Mouse (Mus musculus): ENCODE measurements around the gene 4930544D05Rik. TPM values are rescaled to one million over a fixed set of nuclear protein-coding genes. Genes with fewer than 3 reads are reported as not detected.

Gene 4930544D05Rik
- polyA plus RNA-seq, 1 experiment from 2014 or later: not detected

DNA sequence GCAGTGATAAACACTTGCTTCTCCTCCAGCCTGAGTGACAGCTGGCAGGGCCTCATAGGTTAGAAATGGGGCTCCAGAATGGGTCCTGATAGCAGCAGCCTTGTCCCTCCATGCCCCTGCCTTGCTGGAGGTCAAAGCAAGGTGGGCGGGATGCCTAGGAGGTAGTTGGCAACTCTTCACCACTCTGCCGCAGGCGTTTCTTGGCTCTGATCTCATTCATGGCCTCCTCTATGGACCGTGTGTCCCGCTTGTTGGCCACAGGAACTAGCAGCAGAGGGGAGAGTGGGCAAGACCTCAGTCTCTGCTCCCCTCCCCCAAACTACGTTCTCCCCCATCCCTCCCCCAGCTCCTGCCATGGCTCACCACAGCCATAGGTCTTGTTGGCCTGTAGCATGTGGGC lies 48.3 kb downstream of the 4930544D05Rik start:
- H3K9ac ChIP-seq: no peak overlapping the region
- peaks cover 14% of the 10 kb centered on the region for H3K4me1 ChIP-seq
- peaks cover 68% of the 10 kb centered on the region for H3K36me3 ChIP-seq
- no peaks in the 10 kb centered on the region for H3K27me3 ChIP-seq
- no peaks in the 10 kb centered on the region for H3K9me3 ChIP-seq
- H3K27ac ChIP-seq: no peak overlapping the region
- H3K4me3 ChIP-seq: no peak overlapping the region
- WGBS: 91% methylated on average over 6 of the region's 6 CpGs
- ATAC-seq (ENCODE audit: low FRiP score, low read depth): no peak
- H3K4me2 ChIP-seq (replicated peaks): no peak overlapping the region

DNA sequence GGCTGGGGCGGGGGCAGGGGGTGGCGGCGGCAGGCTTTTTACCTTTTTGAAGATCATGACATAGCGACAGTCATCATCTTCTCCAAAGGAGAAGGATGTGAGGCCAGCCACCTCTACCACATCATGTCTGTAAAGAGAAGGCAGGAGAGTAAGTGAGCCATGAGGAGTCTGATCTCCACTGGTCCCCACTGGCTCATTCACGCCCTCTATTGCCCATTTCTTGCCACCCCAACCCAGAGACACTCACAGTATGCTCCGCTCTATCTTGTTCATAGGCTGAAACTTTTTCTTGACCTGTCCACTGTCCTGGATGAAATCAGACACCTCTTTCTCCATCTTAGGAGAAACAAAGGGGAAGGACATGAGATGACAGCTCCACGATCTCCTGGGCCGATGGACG lies 49.1 kb downstream of the 4930544D05Rik start:
- WGBS: 94% methylated on average over 9 of the region's 9 CpGs
- peaks cover 68% of the 10 kb centered on the region for H3K36me3 ChIP-seq

More for the DNA sequence above, 49.1 kb downstream of the 4930544D05Rik start:
- no peak overlapping the region for H3K4me2 ChIP-seq (replicated peaks)
- H3K27me3 ChIP-seq: no peaks in the 10 kb centered on the region
- no peaks in the 10 kb centered on the region for H3K9me3 ChIP-seq
- no peak overlapping the region for H3K27ac ChIP-seq
- H3K4me3 ChIP-seq: no peak overlapping the region
- no peak overlapping the region for H3K9ac ChIP-seq
- ATAC-seq (ENCODE audit: low FRiP score, low read depth): no peak
- peaks cover 13% of the 10 kb centered on the region for H3K4me1 ChIP-seq

Other genes with a start within 250 kb of the 4930544D05Rik start
- gene Pelp1, start 205.8 kb upstream of the 4930544D05Rik start, polyA plus RNA-seq (2015; fragmentation: Nextera tagmentation; extraction: Ambion mirVana): 40.0 and 41.8 TPM in 2 replicates
- 22.8 and 24.1 TPM in 2 replicates for gene Arrb2, start 183.2 kb upstream of the 4930544D05Rik start, polyA plus RNA-seq (2015; fragmentation: Nextera tagmentation; extraction: Ambion mirVana)
- 42.4 and 45.9 TPM in 2 replicates for gene Med11, start 163.9 kb upstream of the 4930544D05Rik start, polyA plus RNA-seq (2015; fragmentation: Nextera tagmentation; extraction: Ambion mirVana)
- 0.62 and 0.75 TPM in 2 replicates for gene Zmynd15, start 156.4 kb upstream of the 4930544D05Rik start, polyA plus RNA-seq (2015; fragmentation: Nextera tagmentation; extraction: Ambion mirVana)
- gene Cxcl16, start 155.9 kb upstream of the 4930544D05Rik start, polyA plus RNA-seq (2015; fragmentation: Nextera tagmentation; extraction: Ambion mirVana): 2.7 and 3.9 TPM in 2 replicates
- gene Tm4sf5, start 110.6 kb upstream of the 4930544D05Rik start, polyA plus RNA-seq (2015; fragmentation: Nextera tagmentation; extraction: Ambion mirVana): 0.29 and 0.74 TPM in 2 replicates
- gene Vmo1, start 101.2 kb upstream of the 4930544D05Rik start, polyA plus RNA-seq (2015; fragmentation: Nextera tagmentation; extraction: Ambion mirVana): 0.31 and 0.41 TPM in 2 replicates
- gene Gltpd2, start 96.7 kb upstream of the 4930544D05Rik start, polyA plus RNA-seq (2015; fragmentation: Nextera tagmentation; extraction: Ambion mirVana): 0.43 and 0.92 TPM in 2 replicates
- gene Psmb6, start 90.5 kb upstream of the 4930544D05Rik start, polyA plus RNA-seq (2015; fragmentation: Nextera tagmentation; extraction: Ambion mirVana): 828 and 869 TPM in 2 replicates
- not detected in 2 replicates for gene Gm40193, start 82.9 kb upstream of the 4930544D05Rik start, polyA plus RNA-seq (2015; fragmentation: Nextera tagmentation; extraction: Ambion mirVana)
- gene Pld2, start 75.8 kb upstream of the 4930544D05Rik start, polyA plus RNA-seq (2015; fragmentation: Nextera tagmentation; extraction: Ambion mirVana): 4.5 and 5.7 TPM in 2 replicates
- 14.1 and 15.5 TPM in 2 replicates for gene Mink1, start 53.0 kb upstream of the 4930544D05Rik start, polyA plus RNA-seq (2015; fragmentation: Nextera tagmentation; extraction: Ambion mirVana)
- not detected in 2 replicates for gene Chrne, start 3.4 kb downstream of the 4930544D05Rik start, polyA plus RNA-seq (2015; fragmentation: Nextera tagmentation; extraction: Ambion mirVana)
- gene Gp1ba, start 23.3 kb downstream of the 4930544D05Rik start, polyA plus RNA-seq (2015; fragmentation: Nextera tagmentation; extraction: Ambion mirVana): 0.18 and 0.22 TPM in 2 replicates
- 120 and 129 TPM in 2 replicates for gene Rnf167, start 31.4 kb downstream of the 4930544D05Rik start, polyA plus RNA-seq (2015; fragmentation: Nextera tagmentation; extraction: Ambion mirVana)
- 165 and 173 TPM in 2 replicates for gene Slc25a11, start 31.6 kb downstream of the 4930544D05Rik start, polyA plus RNA-seq (2015; fragmentation: Nextera tagmentation; extraction: Ambion mirVana)
- 1,638 and 1,674 TPM in 2 replicates for gene Pfn1, start 38.8 kb downstream of the 4930544D05Rik start, polyA plus RNA-seq (2015; fragmentation: Nextera tagmentation; extraction: Ambion mirVana)
- gene Eno3, start 41.4 kb downstream of the 4930544D05Rik start, polyA plus RNA-seq (2015; fragmentation: Nextera tagmentation; extraction: Ambion mirVana): 52.3 and 57.1 TPM in 2 replicates
- 159 and 165 TPM in 2 replicates for gene Spag7, start 53.6 kb downstream of the 4930544D05Rik start, polyA plus RNA-seq (2015; fragmentation: Nextera tagmentation; extraction: Ambion mirVana)
- 11.8 and 15.1 TPM in 2 replicates for gene Camta2, start 72.3 kb downstream of the 4930544D05Rik start, polyA plus RNA-seq (2015; fragmentation: Nextera tagmentation; extraction: Ambion mirVana)
- gene Inca1, start 84.3 kb downstream of the 4930544D05Rik start, polyA plus RNA-seq (2015; fragmentation: Nextera tagmentation; extraction: Ambion mirVana): 1.6 and 1.8 TPM in 2 replicates
- gene Kif1c, start 84.7 kb downstream of the 4930544D05Rik start, polyA plus RNA-seq (2015; fragmentation: Nextera tagmentation; extraction: Ambion mirVana): 3.4 and 3.6 TPM in 2 replicates
- gene Zfp3, start 148.4 kb downstream of the 4930544D05Rik start, polyA plus RNA-seq (2015; fragmentation: Nextera tagmentation; extraction: Ambion mirVana): 6.8 TPM in 2 replicates
- 0.22 and 0.23 TPM in 2 replicates for gene Scimp, start 196.7 kb downstream of the 4930544D05Rik start, polyA plus RNA-seq (2015; fragmentation: Nextera tagmentation; extraction: Ambion mirVana)
- 38.5 and 39.7 TPM in 2 replicates for gene Rabep1, start 228.9 kb downstream of the 4930544D05Rik start, polyA plus RNA-seq (2015; fragmentation: Nextera tagmentation; extraction: Ambion mirVana)